Mouse (Mus musculus) embryonic facial prominence, embryonic 11.5 days (tissue): Measurements from ENCODE around the gene Adarb1. TPM values are rescaled to one million over a fixed set of nuclear protein-coding genes. Genes with fewer than 3 reads are reported as not detected.

Experiments used
- ATAC-seq: fragments of 200-750 bp; cut with Nextera tagmentation; replicated peaks from 2 replicates; pipeline ENCODE4 v1.8.0; 2017; ENCODE audit warnings: low read depth; ENCODE audit not compliant: insufficient number of reproducible peaks, low FRiP score, low TSS enrichment
- DNase-seq: peaks from one replicate; pipeline ENCODE4 v3.0.0-alpha.2; 2015; ENCODE audit warnings: low spot score
- H3K27ac ChIP-seq: fragments of 300-500 bp; sonication (generic); replicated peaks from 2 replicates; pipeline ENCODE4 v1.5.1; 2014; ENCODE audit warnings: mild to moderate bottlenecking, low read depth, low read length, control low read depth
- H3K27me3 ChIP-seq: fragments of 300-500 bp; sonication (generic); 2 replicates; pipeline ENCODE4 v1.6.1; 2014; ENCODE audit warnings: mild to moderate bottlenecking, low read length, moderate library complexity, mixed read lengths; ENCODE audit not compliant: control insufficient read depth, insufficient read depth
- H3K36me3 ChIP-seq: fragments of 300-500 bp; sonication (generic); replicated peaks from 2 replicates; pipeline ENCODE4 v1.6.1; 2014; ENCODE audit warnings: low read depth, mild to moderate bottlenecking, low read length, moderate library complexity, mixed read lengths; ENCODE audit not compliant: control insufficient read depth, insufficient read depth
- H3K4me1 ChIP-seq: fragments of 300-500 bp; sonication (generic); 2 replicates; pipeline ENCODE4 v1.6.1; 2014; ENCODE audit warnings: low read length, mixed read lengths; ENCODE audit not compliant: control insufficient read depth, insufficient read depth
- H3K4me2 ChIP-seq: fragments of 300-500 bp; sonication (generic); 2 replicates; pipeline ENCODE4 v1.6.1; 2014; ENCODE audit warnings: low read depth, mild to moderate bottlenecking, control low read depth, low read length, moderate library complexity
- H3K4me3 ChIP-seq: fragments of 300-500 bp; sonication (generic); 2 replicates; pipeline ENCODE4 v1.5.1; 2014; ENCODE audit warnings: low read depth, low read length, control low read depth
- H3K9ac ChIP-seq: fragments of 300-500 bp; sonication (generic); replicated peaks from 2 replicates; pipeline ENCODE4 v1.6.1; 2014; ENCODE audit warnings: mild to moderate bottlenecking, control low read depth, low read length
- H3K9me3 ChIP-seq: fragments of 300-500 bp; sonication (generic); replicated peaks from 2 replicates; pipeline ENCODE4 v1.6.1; 2016; ENCODE audit warnings: mild to moderate bottlenecking, low read length, inconsistent platforms, mixed read lengths; ENCODE audit not compliant: control insufficient read depth
- WGBS: fragments of 180-500 bp; shearing (Covaris S2); extraction: QIAGEN DNeasy Blood & Tissue Kit; methylation state at CpG from one replicate; pipeline ENCODE4 v1.1.7; 2014; 5-methylcytosine and 5-hydroxymethylcytosine counted together
- polyA plus RNA-seq: library from polyadenylated mRNA; unstranded; fragments of >200 nt; fragmentation: Nextera tagmentation; extraction: Ambion mirVana; gene quantifications from 2 replicates; pipeline ENCODE4 v1.2.1, GENCODE M21; 2014

Adarb1 gene
- polyA plus RNA-seq, 1 experiment from 2014 or later, result 3.6 TPM

GRCm38 (mm10) chr10:77252790-77253189 lies 165.3 kb downstream of the Adarb1 start:
- no peak overlapping the region for H3K9ac ChIP-seq
- peak; percentile 64; the same call in 1 of the 2 replicates for ATAC-seq

GRCm38 (mm10) chr10:77251784-77252539 lies 166.1 kb downstream of the Adarb1 start:
- DNase-seq, result no peak
- no peak for ATAC-seq

More at GRCm38 (mm10) chr10:77252790-77253189, 165.3 kb downstream of the Adarb1 start:
- WGBS, result 2% methylated on average over 4 of the region's 4 CpGs
- DNase-seq, result peak; percentile 94
- Histone ChIP-seq H3K4me1 (peaks cover 5% of the 10 kb centered on the region; the same call in 1 of the 2 replicates), H3K9me3 (no peaks in the 10 kb centered on the region), H3K27ac (no peak overlapping the region), H3K4me3 (no peak overlapping the region), H3K36me3 (no peaks in the 10 kb centered on the region), H3K4me2 (no peak overlapping the region), H3K27me3 (no peaks in the 10 kb centered on the region)

GRCm38 (mm10) chr10:77251223-77251783 lies 166.8 kb downstream of the Adarb1 start:
- DNase-seq (peak; percentile 22), ATAC-seq (no peak)
- Histone ChIP-seq H3K4me2 (no peak overlapping the region), H3K9me3 (no peaks in the 10 kb centered on the region), H3K9ac (no peak overlapping the region), H3K4me1 (peaks cover 5% of the 10 kb centered on the region; the same call in 1 of the 2 replicates), H3K4me3 (no peak overlapping the region), H3K27ac (no peak overlapping the region), H3K27me3 (no peaks in the 10 kb centered on the region), H3K36me3 (no peaks in the 10 kb centered on the region)
- 59% methylated on average over 18 of the region's 18 CpGs for WGBS

More at GRCm38 (mm10) chr10:77251784-77252539, 166.1 kb downstream of the Adarb1 start:
- Histone ChIP-seq H3K9me3 (no peaks in the 10 kb centered on the region), H3K9ac (no peak overlapping the region), H3K4me2 (no peak overlapping the region), H3K4me3 (no peak overlapping the region), H3K4me1 (peaks cover 5% of the 10 kb centered on the region; the same call in 1 of the 2 replicates), H3K27ac (no peak overlapping the region), H3K27me3 (no peaks in the 10 kb centered on the region), H3K36me3 (no peaks in the 10 kb centered on the region)
- 78% methylated on average over 18 of the region's 18 CpGs for WGBS

- no peaks in the 10 kb centered on the region for H3K27me3 ChIP-seq
- H3K9me3 ChIP-seq, result no peaks in the 10 kb centered on the region
- no peak overlapping the region; the same call in 1 of the 2 replicates for H3K9ac ChIP-seq
- no peak overlapping the region for H3K4me2 ChIP-seq
- ATAC-seq (no peak), DNase-seq (no peak)
- WGBS, result 80% methylated on average over 7 of the region's 7 CpGs
- no peak overlapping the region for H3K4me3 ChIP-seq
- peaks cover 5% of the 10 kb centered on the region; the same call in 1 of the 2 replicates for H3K4me1 ChIP-seq
- no peaks in the 10 kb centered on the region for H3K36me3 ChIP-seq
- H3K27ac ChIP-seq, result no peak overlapping the region
Observed at GRCm38 (mm10) chr10:77247707-77248106, 170.4 kb downstream of the Adarb1 start.

- H3K9me3 ChIP-seq, result no peaks in the 10 kb centered on the region
- H3K4me2 ChIP-seq, result no peak overlapping the region
- H3K36me3 ChIP-seq, result no peaks in the 10 kb centered on the region
- ATAC-seq (no peak), DNase-seq (no peak)
- H3K4me3 ChIP-seq, result no peak overlapping the region
- WGBS, result 87% methylated on average over 5 of the region's 5 CpGs
- H3K9ac ChIP-seq, result no peak overlapping the region
- H3K27me3 ChIP-seq, result no peaks in the 10 kb centered on the region
- H3K4me1 ChIP-seq, result peaks cover 5% of the 10 kb centered on the region; the same call in 1 of the 2 replicates
- no peak overlapping the region for H3K27ac ChIP-seq
Observed at GRCm38 (mm10) chr10:77247048-77247447, 171.0 kb downstream of the Adarb1 start.

- Histone ChIP-seq H3K9me3 (no peaks in the 10 kb centered on the region), H3K4me3 (no peak overlapping the region), H3K9ac (no peak overlapping the region), H3K27ac (no peak overlapping the region), H3K36me3 (no peaks in the 10 kb centered on the region), H3K4me2 (no peak overlapping the region), H3K27me3 (no peaks in the 10 kb centered on the region), H3K4me1 (no peaks in the 10 kb centered on the region)
- WGBS, result 92% methylated on average over 6 of the region's 6 CpGs
- no peak for ATAC-seq
- no peak for DNase-seq
Observed at GRCm38 (mm10) chr10:77244777-77245176, 173.3 kb downstream of the Adarb1 start.

GRCm38 (mm10) chr10:77243572-77244161 lies 174.4 kb downstream of the Adarb1 start:
- 44% methylated on average over 11 of the region's 11 CpGs for WGBS
- H3K27me3 ChIP-seq, result no peaks in the 10 kb centered on the region
- no peaks in the 10 kb centered on the region for H3K36me3 ChIP-seq
- H3K4me3 ChIP-seq, result no peak overlapping the region
- no peak for DNase-seq
- no peaks in the 10 kb centered on the region for H3K9me3 ChIP-seq
- ATAC-seq, result no peak
- H3K4me2 ChIP-seq, result no peak overlapping the region
- H3K27ac ChIP-seq, result no peak overlapping the region
- no peaks in the 10 kb centered on the region for H3K4me1 ChIP-seq
- no peak overlapping the region for H3K9ac ChIP-seq

GRCm38 (mm10) chr10:77242871-77243270 lies 175.2 kb downstream of the Adarb1 start:
- Histone ChIP-seq H3K36me3 (no peaks in the 10 kb centered on the region), H3K27ac (no peak overlapping the region), H3K4me2 (no peak overlapping the region), H3K4me3 (no peak overlapping the region), H3K27me3 (no peaks in the 10 kb centered on the region), H3K4me1 (no peaks in the 10 kb centered on the region), H3K9me3 (no peaks in the 10 kb centered on the region), H3K9ac (no peak overlapping the region)
- ATAC-seq (no peak), DNase-seq (no peak)
- 89% methylated on average over 14 of the region's 14 CpGs for WGBS
